Mouse (Mus musculus) urinary bladder, postnatal 36 days (tissue): ENCODE data around the gene Tma7.
A peak's percentile ranks its signal among the peaks of the same experiment; 100 is the strongest.

Source experiments
- DNase-seq, 2 experiments: peaks; one replicate each; pipeline ENCODE4 v3.0.0; 2022; ENCODE audit warnings: low spot score in 2 of 2, mixed read lengths in 1 of 2

The Tma7 gene

DNA sequence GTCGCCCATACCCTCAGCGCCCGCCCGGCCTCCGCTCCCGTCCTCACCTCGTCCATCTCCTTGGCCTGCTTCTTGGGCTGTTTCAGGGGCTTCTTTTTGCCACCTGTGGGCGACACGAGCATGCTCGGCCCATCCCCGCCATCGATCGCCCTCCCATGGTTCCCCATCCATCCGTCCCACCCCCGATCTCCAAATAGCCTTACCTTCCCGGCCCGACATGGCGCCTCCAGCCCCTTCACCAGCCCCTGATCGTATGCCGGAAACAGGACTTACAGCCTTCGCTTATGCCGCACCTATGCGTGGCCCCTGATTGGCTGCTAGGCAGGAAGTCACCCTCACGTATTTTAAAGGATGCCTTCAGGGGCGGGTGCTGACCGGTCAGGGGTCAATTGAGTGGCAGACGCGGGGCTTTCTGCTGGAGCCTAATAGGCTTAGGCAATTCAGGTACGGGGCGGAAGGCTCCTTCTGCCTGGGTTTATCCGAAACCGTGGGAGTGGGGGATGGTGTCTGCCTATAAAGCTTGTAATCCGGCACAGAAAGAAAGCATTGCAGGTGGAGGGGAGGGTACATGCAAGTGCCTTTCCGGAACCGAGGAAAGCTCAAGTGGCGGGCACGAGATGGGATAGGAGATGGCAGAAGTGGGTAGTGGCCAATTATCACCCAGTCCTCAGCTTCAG is at the start of gene Tma7, which contains the start of gene Ccdc51:
Tma7 (minus strand) TSS at position 464 of the 677 bp plus-strand sequence.
Ccdc51 (plus strand) TSS at position 370 of the 677 bp plus-strand sequence.
- DNase-seq: peak; percentile 74 to 86

- no peak for DNase-seq
These were observed 47.7 kb upstream of the Tma7 start for GRCm38 (mm10) chr9:109130076-109130475.

GRCm38 (mm10) chr9:109128211-109128610 is 45.8 kb upstream of the Tma7 start:
- no peak for DNase-seq

GRCm38 (mm10) chr9:109127076-109127475 is 44.7 kb upstream of the Tma7 start:
- no peak for DNase-seq

- DNase-seq: no peak
These were observed 43.1 kb upstream of the Tma7 start for GRCm38 (mm10) chr9:109125481-109125880.

GRCm38 (mm10) chr9:109125043-109125442 is 42.7 kb upstream of the Tma7 start:
- DNase-seq: no peak

DNA sequence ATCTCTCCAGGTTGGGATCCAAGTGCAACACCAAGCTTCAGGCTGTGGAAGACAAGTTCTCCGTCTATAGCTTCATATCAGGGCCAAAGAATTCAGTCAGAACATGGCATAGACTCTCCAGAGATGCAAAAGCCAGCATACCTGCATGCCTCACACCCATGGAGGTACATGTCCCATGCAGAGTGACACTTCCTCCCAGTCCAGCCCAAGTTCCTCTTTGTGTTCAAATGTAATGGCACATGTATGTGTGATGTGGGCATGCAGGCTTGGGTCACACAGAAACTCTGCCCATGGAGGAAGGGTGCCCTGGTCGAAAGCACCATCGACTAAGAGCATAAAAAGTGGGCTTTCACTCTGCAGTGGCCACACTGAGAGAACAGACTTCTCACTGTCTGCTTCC is 41.8 kb upstream of the Tma7 start:
- no peak for DNase-seq

DNA sequence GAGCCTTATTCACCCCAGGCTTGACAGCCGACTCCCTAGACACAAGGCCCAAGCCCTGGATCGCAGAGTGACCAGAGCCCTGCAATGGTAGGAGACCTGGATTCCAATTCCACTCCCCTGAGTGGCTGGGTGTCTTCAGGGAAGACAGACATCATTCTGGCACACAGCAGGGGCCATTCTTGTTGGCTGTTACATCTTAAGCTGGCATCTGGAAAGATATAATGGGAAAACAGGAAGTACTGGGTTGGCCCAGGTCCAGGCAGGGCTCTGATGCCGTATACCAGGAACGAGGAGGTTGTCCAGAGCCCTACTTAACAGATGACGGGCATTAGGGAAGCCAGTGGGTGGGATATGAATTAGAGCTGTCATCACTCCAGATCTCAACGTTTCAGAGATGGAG is 40.9 kb upstream of the Tma7 start:
- no peak for DNase-seq

- DNase-seq: no peak
These were observed 40.2 kb upstream of the Tma7 start for GRCm38 (mm10) chr9:109122553-109123085.

DNA sequence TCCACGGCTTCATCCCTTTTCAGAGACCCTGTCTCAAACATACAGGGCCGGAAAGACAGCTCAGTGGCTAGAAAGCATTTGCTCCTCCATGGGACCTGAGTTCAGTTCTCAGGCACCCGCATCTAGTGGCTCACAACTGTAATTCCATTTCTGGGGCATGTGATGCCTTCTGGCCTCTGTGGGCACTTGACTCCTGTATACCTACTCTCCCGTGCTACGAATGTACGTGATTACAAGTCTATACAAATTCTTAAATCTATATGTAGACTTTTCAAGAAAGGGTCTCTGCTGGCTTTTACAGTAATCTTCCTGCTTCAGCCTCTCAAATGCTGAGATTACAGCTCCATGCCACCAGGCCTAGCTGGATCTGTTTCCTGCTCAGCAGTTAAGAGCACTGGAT is 38.6 kb upstream of the Tma7 start:
- no peak for DNase-seq

DNA sequence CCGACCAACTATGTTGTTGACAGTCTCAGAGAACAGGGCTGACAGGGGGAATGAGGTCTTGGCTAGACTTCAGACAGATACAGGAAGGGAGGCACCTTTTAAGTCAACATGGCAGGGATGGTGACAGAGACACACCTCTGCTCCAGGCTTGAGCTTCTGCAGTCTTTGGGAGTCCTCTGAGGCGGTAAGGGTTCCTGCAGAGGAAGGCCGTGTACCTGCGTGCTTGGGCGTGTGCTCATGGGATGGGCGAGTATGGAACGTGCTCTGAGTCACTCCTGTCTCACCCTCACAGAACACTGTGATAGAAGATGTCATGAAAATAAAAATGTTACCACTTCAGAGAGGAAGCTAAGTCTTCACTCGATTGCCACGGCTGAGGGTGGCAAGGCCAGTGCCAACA is 37.2 kb upstream of the Tma7 start:
- no peak for DNase-seq

- no peak for DNase-seq
These were observed 35.7 kb upstream of the Tma7 start for GRCm38 (mm10) chr9:109118106-109118505.

GRCm38 (mm10) chr9:109116205-109116604 is 33.8 kb upstream of the Tma7 start:
- no peak for DNase-seq

GRCm38 (mm10) chr9:109114871-109115270 is 32.5 kb upstream of the Tma7 start:
- DNase-seq: no peak

DNA sequence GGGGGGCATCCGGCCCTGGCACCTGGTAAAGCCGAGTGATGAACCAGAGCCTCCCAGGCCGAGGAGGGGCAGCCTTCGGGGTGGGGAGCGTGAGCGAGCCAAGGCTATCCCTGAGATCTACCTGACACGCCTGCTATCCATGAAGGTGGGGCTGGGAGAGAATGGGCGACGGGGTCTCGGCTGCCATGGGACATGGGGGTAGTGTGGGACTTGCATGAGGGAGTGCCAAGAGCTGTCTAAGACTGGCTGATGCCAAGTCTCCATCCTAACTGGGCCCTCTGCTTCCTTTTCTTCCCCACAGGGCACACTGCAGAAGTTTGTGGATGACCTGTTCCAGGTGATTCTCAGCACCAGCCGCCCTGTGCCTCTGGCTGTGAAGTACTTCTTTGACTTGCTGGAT is 31.9 kb upstream of the Tma7 start:
- DNase-seq: peak in 1 of 2 experiments; percentile 0

DNA sequence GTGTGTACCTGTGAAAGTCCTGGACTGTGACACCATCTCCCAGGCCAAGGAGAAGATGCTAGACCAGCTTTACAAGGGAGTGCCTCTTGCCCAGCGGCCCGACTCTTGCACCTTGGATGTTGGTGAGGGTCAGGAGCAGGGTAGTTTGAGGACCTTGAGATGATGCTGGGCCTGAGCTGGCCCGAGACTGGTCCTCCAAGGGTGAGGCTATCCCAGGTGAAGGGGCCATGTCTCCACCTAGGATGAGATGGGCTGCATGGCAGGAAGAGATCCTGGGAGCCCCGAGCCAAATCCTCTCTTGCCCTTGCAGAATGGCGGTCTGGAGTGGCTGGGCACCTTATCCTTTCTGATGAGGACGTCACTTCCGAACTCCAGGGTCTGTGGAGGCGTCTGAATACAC is 30.9 kb upstream of the Tma7 start:
- peak in 1 of 2 experiments; percentile 0 for DNase-seq

DNA sequence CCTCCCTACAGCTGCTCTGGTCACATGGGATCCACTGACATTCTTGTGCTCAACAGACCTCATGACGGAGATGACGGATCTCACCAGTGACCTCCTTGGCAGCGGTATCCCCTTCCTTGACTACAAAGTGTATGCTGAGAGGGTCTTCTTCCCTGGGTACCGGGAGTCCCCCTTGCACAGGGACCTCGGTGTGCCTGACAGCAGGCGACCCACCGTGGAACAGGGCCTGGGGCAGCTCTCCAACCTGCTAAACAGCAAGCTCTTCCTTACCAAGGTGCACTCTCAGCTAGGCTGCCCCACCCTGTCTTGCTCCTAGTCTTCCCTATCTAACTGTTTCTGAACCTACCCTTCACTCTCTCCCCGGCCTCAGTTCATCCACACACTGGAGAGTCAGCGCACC is 29.2 kb upstream of the Tma7 start:
- no peak for DNase-seq

GRCm38 (mm10) chr9:109111101-109111500 is 28.7 kb upstream of the Tma7 start:
- DNase-seq: no peak

GRCm38 (mm10) chr9:109110240-109110639 is 27.9 kb upstream of the Tma7 start:
- no peak for DNase-seq

DNA sequence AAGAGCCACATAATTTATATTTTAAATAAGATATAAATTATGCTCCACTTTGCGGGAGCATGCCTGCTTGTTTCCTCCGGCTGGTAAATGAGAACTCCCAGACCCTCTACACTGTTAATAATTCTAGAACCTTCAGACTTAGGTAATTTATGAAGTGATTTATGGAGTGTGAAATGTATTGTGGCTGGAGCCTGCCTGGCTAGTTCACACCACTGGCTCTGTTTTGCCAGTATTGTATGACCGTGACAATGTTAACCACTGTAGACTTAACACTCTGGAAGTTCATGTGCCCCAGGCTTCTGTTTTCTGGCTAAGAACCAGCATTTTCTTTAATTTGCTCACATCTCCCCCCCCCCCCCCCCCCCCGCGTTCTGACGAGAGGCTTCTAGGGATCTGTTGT is 25.0 kb upstream of the Tma7 start:
- no peak for DNase-seq

GRCm38 (mm10) chr9:109105648-109106047 is 23.3 kb upstream of the Tma7 start:
- no peak for DNase-seq

DNA sequence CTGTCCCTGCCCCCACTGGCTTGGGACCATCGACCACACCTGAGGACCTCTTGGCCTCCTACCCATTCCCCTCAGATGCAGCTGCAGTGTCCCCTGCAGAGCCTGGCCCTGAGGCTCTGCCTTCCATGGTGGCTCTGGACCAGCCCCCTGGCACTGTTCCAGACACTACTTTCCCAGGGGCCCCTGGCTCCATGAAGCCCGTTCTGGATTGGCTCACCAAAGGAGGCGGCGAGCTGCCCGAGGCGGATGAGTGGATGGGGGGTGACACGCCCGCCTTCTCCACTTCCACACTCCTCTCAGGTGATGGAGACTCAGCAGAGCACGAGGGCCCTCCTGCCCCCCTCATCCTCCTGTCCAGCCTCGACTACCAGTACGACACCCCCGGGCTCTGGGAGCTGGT is 22.6 kb upstream of the Tma7 start:
- DNase-seq: no peak

- DNase-seq: no peak
These were observed 21.7 kb upstream of the Tma7 start for GRCm38 (mm10) chr9:109104083-109104482.

DNA sequence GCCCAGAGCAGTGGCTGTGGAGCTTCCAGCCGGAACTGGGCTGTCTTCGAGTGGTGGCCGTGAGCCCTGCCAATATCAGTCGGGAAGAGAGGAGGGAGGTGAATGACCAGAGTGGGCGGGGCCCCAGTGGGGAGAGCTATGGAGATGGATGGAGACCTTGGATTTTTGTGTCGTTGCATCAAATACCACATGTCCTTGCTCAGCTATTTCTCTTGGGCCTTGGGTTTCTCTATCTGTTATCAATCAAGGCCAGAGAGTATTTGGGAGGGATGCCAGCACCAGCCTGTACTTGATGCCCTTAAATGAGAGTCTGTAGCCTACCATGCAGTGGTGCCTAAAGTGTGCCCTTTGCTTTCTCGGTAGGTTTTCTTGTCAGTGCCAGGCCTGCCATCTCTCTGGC is 20.9 kb upstream of the Tma7 start:
- no peak for DNase-seq
